Mouse (Mus musculus): ENCODE measurements around the gene Rsph14. TPM values are rescaled to one million over a fixed set of nuclear protein-coding genes. Genes with fewer than 3 reads are reported as not detected.

Gene Rsph14
- polyA plus RNA-seq, 1 experiment: not detected

GRCm38 (mm10) chr10:75062621-75063020, 30.2 kb upstream of the Rsph14 start:
- no peak overlapping the region for H3K4me3 ChIP-seq (ENCODE audit: insufficient read depth, low read length)
- no peak overlapping the region for H3K27ac ChIP-seq (ENCODE audit: insufficient read depth, low read depth, low read length)
- H3K4me1 ChIP-seq (ENCODE audit: control insufficient read depth, insufficient read depth, low read length): peaks cover 2% of the 10 kb centered on the region
- no peak for TF ChIP-seq POLR2A (IDR thresholded peaks at IDR 0.05; ENCODE audit: borderline replicate concordance, low read depth, low read length)
- no peak for TF ChIP-seq CTCF (IDR thresholded peaks at IDR 0.05; ENCODE audit: low read depth, low read length)

- Histone ChIP-seq H3K27ac (ENCODE audit: insufficient read depth, low read depth, low read length) (no peak overlapping the region), H3K4me1 (ENCODE audit: control insufficient read depth, insufficient read depth, low read length) (peaks cover 2% of the 10 kb centered on the region)
Observed at GRCm38 (mm10) chr10:75062189-75062561, 29.8 kb upstream of the Rsph14 start.

GRCm38 (mm10) chr10:75061341-75062188, 29.2 kb upstream of the Rsph14 start:
- TF ChIP-seq CTCF (IDR thresholded peaks at IDR 0.05; ENCODE audit: low read depth, low read length) (no peak), POLR2A (IDR thresholded peaks at IDR 0.05; ENCODE audit: borderline replicate concordance, low read depth, low read length) (no peak)
- H3K27ac ChIP-seq (ENCODE audit: insufficient read depth, low read depth, low read length): no peak overlapping the region

More at GRCm38 (mm10) chr10:75062189-75062561, 29.8 kb upstream of the Rsph14 start:
- no peak for TF ChIP-seq CTCF (IDR thresholded peaks at IDR 0.05; ENCODE audit: low read depth, low read length)
- TF ChIP-seq POLR2A (IDR thresholded peaks at IDR 0.05; ENCODE audit: borderline replicate concordance, low read depth, low read length): no peak
- H3K4me3 ChIP-seq (ENCODE audit: insufficient read depth, low read length): no peak overlapping the region

GRCm38 (mm10) chr10:75060843-75061235, 28.5 kb upstream of the Rsph14 start:
- Histone ChIP-seq H3K27ac (ENCODE audit: insufficient read depth, low read depth, low read length) (no peak overlapping the region), H3K4me1 (ENCODE audit: control insufficient read depth, insufficient read depth, low read length) (peaks cover 2% of the 10 kb centered on the region), H3K4me3 (ENCODE audit: insufficient read depth, low read length) (peak overlapping the region; percentile 37)
- TF ChIP-seq CTCF (IDR thresholded peaks at IDR 0.05; ENCODE audit: low read depth, low read length): no peak
- TF ChIP-seq POLR2A (IDR thresholded peaks at IDR 0.05; ENCODE audit: borderline replicate concordance, low read depth, low read length): no peak

More at GRCm38 (mm10) chr10:75061341-75062188, 29.2 kb upstream of the Rsph14 start:
- H3K4me3 ChIP-seq (ENCODE audit: insufficient read depth, low read length): no peak overlapping the region
- peaks cover 2% of the 10 kb centered on the region for H3K4me1 ChIP-seq (ENCODE audit: control insufficient read depth, insufficient read depth, low read length)

GRCm38 (mm10) chr10:75060217-75060842, 27.9 kb upstream of the Rsph14 start, which contains the start of gene Bcr:
Bcr (plus strand) TSS chr10:75060592.
- H3K4me1 ChIP-seq (ENCODE audit: control insufficient read depth, insufficient read depth, low read length): peaks cover 2% of the 10 kb centered on the region

GRCm38 (mm10) chr10:75059396-75059795, 27.0 kb upstream of the Rsph14 start:
- Histone ChIP-seq H3K27ac (ENCODE audit: insufficient read depth, low read depth, low read length) (no peak overlapping the region), H3K4me3 (ENCODE audit: insufficient read depth, low read length) (no peak overlapping the region), H3K4me1 (ENCODE audit: control insufficient read depth, insufficient read depth, low read length) (peaks cover 2% of the 10 kb centered on the region)
- TF ChIP-seq POLR2A (IDR thresholded peaks at IDR 0.05; ENCODE audit: borderline replicate concordance, low read depth, low read length): no peak
- TF ChIP-seq CTCF (IDR thresholded peaks at IDR 0.05; ENCODE audit: low read depth, low read length): no peak; the same call in 1 of the 2 replicates

More at GRCm38 (mm10) chr10:75060217-75060842, 27.9 kb upstream of the Rsph14 start, which contains the start of gene Bcr:
- Histone ChIP-seq H3K4me3 (ENCODE audit: insufficient read depth, low read length) (peak within 1 kb of the TSS; percentile 40), H3K27ac (ENCODE audit: insufficient read depth, low read depth, low read length) (no peak within 1 kb of the TSS)
- TF ChIP-seq CTCF (IDR thresholded peaks at IDR 0.05; ENCODE audit: low read depth, low read length): no peak
- TF ChIP-seq POLR2A (IDR thresholded peaks at IDR 0.05; ENCODE audit: borderline replicate concordance, low read depth, low read length): no peak

GRCm38 (mm10) chr10:75058761-75059395, 26.5 kb upstream of the Rsph14 start:
- Histone ChIP-seq H3K4me3 (ENCODE audit: insufficient read depth, low read length) (no peak overlapping the region), H3K4me1 (ENCODE audit: control insufficient read depth, insufficient read depth, low read length) (peaks cover 2% of the 10 kb centered on the region)
- TF ChIP-seq CTCF (IDR thresholded peaks at IDR 0.05; ENCODE audit: low read depth, low read length): no peak
- no peak for TF ChIP-seq POLR2A (IDR thresholded peaks at IDR 0.05; ENCODE audit: borderline replicate concordance, low read depth, low read length)

GRCm38 (mm10) chr10:75058336-75058735, 25.9 kb upstream of the Rsph14 start:
- H3K27ac ChIP-seq (ENCODE audit: insufficient read depth, low read depth, low read length): no peak overlapping the region
- H3K4me1 ChIP-seq (ENCODE audit: control insufficient read depth, insufficient read depth, low read length): peaks cover 2% of the 10 kb centered on the region
- TF ChIP-seq POLR2A (IDR thresholded peaks at IDR 0.05; ENCODE audit: borderline replicate concordance, low read depth, low read length): no peak
- TF ChIP-seq CTCF (IDR thresholded peaks at IDR 0.05; ENCODE audit: low read depth, low read length): no peak
- no peak overlapping the region for H3K4me3 ChIP-seq (ENCODE audit: insufficient read depth, low read length)

More at GRCm38 (mm10) chr10:75058761-75059395, 26.5 kb upstream of the Rsph14 start:
- no peak overlapping the region for H3K27ac ChIP-seq (ENCODE audit: insufficient read depth, low read depth, low read length)

- H3K4me3 ChIP-seq (ENCODE audit: insufficient read depth, low read length): no peak overlapping the region
Observed at GRCm38 (mm10) chr10:75056255-75056654, 23.9 kb upstream of the Rsph14 start.

More at GRCm38 (mm10) chr10:75056255-75056654, 23.9 kb upstream of the Rsph14 start:
- Histone ChIP-seq H3K4me1 (ENCODE audit: control insufficient read depth, insufficient read depth, low read length) (peaks cover 2% of the 10 kb centered on the region), H3K27ac (ENCODE audit: insufficient read depth, low read depth, low read length) (no peak overlapping the region)
- no peak for TF ChIP-seq POLR2A (IDR thresholded peaks at IDR 0.05; ENCODE audit: borderline replicate concordance, low read depth, low read length)
- no peak for TF ChIP-seq CTCF (IDR thresholded peaks at IDR 0.05; ENCODE audit: low read depth, low read length)

Measured in bone marrow macrophage, adult 2 months (primary cell).